Mouse (Mus musculus) C2C12 (cell line): ENCODE measurements around the gene Kif3c. TPM values are rescaled to one million over a fixed set of nuclear protein-coding genes. Genes with fewer than 3 reads are reported as not detected.

Source experiments
- H3K27me3 ChIP-seq: one replicate; pipeline ENCODE4 v1.6.1; 2011; ENCODE audit not compliant: control insufficient read depth, insufficient read depth, insufficient read length
- H3K36me3 ChIP-seq: one replicate; pipeline ENCODE4 v1.6.1; 2011; ENCODE audit not compliant: control insufficient read depth, insufficient read depth
- H3K4me3 ChIP-seq: one replicate; pipeline ENCODE4 v1.5.1; 2011; ENCODE audit warnings: mild to moderate bottlenecking, control low read depth; ENCODE audit not compliant: poor library complexity, insufficient read depth, severe bottlenecking
- H3K79me2 ChIP-seq: one replicate; pipeline ENCODE4 v1.6.1; 2011; ENCODE audit not compliant: control insufficient read depth, insufficient read depth
- H3K79me3 ChIP-seq: one replicate; pipeline ENCODE4 v1.6.1; 2011; ENCODE audit warnings: low read depth, control low read depth
- H3ac ChIP-seq: one replicate; pipeline ENCODE3; 2011; ENCODE audit warnings: low read depth; ENCODE audit not compliant: control insufficient read depth, insufficient read length
- CEBPB ChIP-seq: IDR thresholded peaks from one replicate; pipeline ENCODE4 v1.6.1; 2011; ENCODE audit warnings: low read depth, mild to moderate bottlenecking, control low read depth, moderate library complexity
- CTCF ChIP-seq: IDR thresholded peaks from one replicate; pipeline ENCODE4 v1.5.1; 2011; ENCODE audit not compliant: control insufficient read depth, insufficient read depth, insufficient read length
- FOSL1 ChIP-seq: IDR thresholded peaks from one replicate; pipeline ENCODE4 v1.8.0; 2011; ENCODE audit warnings: mild to moderate bottlenecking, low read length; ENCODE audit not compliant: poor library complexity, insufficient read depth, severe bottlenecking
- MAX ChIP-seq: IDR thresholded peaks from one replicate; pipeline ENCODE4 v1.6.1; 2011; ENCODE audit warnings: mild to moderate bottlenecking, control low read depth
- MYOD1 ChIP-seq: IDR thresholded peaks from one replicate; pipeline ENCODE4 v1.6.1; 2011; ENCODE audit warnings: low read depth; ENCODE audit not compliant: control insufficient read depth, insufficient read length
- MYOG ChIP-seq: IDR thresholded peaks from one replicate; pipeline ENCODE4 v1.6.1; 2011; ENCODE audit not compliant: control insufficient read depth, insufficient read length; ENCODE audit errors: extremely low read depth
- USF1 ChIP-seq: IDR thresholded peaks from one replicate; pipeline ENCODE4 v1.6.1; 2011; ENCODE audit warnings: low read depth, mild to moderate bottlenecking, control low read depth, moderate library complexity
- polyA plus RNA-seq: library from polyadenylated mRNA; unstranded; fragments of >200 nt; fragmentation: generic; extraction: Trizol; gene quantifications from one replicate; pipeline ENCODE4 v1.2.1, GENCODE M21; 2012; ENCODE audit warnings: missing spikeins

Gene Kif3c
- polyA plus RNA-seq, 1 experiment, result 17.4 TPM

DNA sequence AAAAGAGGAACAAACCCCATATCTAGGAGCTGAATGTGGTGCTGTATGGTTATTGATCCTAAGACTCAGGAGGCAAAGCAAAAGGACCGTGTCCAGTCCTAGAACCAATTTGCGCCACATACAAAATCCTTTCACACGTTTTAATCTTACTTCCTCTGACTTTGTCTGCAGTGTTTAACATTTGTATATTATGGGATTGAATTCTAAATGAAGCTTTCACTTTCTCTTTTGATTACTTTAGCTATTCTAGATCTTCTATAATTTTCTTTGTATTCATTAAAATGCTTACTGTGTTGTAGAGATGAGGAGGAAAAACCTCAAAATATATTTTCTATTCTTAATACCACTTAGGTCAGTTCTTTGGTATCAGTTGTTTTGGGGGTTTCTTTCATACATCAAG is 88.6 kb downstream of the Kif3c start:
- Histone ChIP-seq H3K27me3 (no peaks in the 10 kb centered on the region), H3K79me2 (peaks cover 13% of the 10 kb centered on the region), H3K79me3 (peaks cover 3% of the 10 kb centered on the region), H3K4me3 (no peak overlapping the region), H3ac (no peak overlapping the region), H3K36me3 (peaks cover 49% of the 10 kb centered on the region)
- TF ChIP-seq MAX, result no peak
- TF ChIP-seq CTCF, result no peak
- TF ChIP-seq MYOG, result no peak
- TF ChIP-seq USF1, result no peak
- no peak for TF ChIP-seq CEBPB
- TF ChIP-seq MYOD1, result no peak
- TF ChIP-seq FOSL1, result no peak

Other genes starting within 250 kb of the Kif3c start
- 50.2 TPM for gene Rab10, start 55.2 kb upstream of the Kif3c start, polyA plus RNA-seq
- 5.9 TPM for gene Asxl2, start 61.7 kb downstream of the Kif3c start, polyA plus RNA-seq
- 10.0 TPM for gene Dtnb, start 207.2 kb downstream of the Kif3c start, polyA plus RNA-seq